Mouse (Mus musculus) right cerebral cortex, postnatal 4 days (tissue): ENCODE data around the gene Cdh22.
A peak's percentile ranks its signal among the peaks of the same experiment; 100 is the strongest.

ENCODE experiments used
- DNase-seq: peaks from one replicate; pipeline ENCODE4 v3.0.0-alpha.2; 2022

Gene Cdh22

GRCm38 (mm10) chr2:165234613-165235291 lies at the start of gene Cdh22:
TSS of gene Cdh22 (minus strand) at chr2:165234853.
- peak; percentile 81 for DNase-seq

GRCm38 (mm10) chr2:165284377-165284776 lies 49.7 kb upstream of the Cdh22 start:
- no peak for DNase-seq

GRCm38 (mm10) chr2:165283644-165284043 lies 49.0 kb upstream of the Cdh22 start:
- DNase-seq: no peak

GRCm38 (mm10) chr2:165281779-165282311 lies 47.2 kb upstream of the Cdh22 start:
- no peak for DNase-seq

GRCm38 (mm10) chr2:165279351-165279750 lies 44.7 kb upstream of the Cdh22 start:
- DNase-seq: no peak

GRCm38 (mm10) chr2:165277188-165277740 lies 42.6 kb upstream of the Cdh22 start:
- no peak for DNase-seq

- peak; percentile 85 for DNase-seq
These were observed 41.2 kb upstream of the Cdh22 start for GRCm38 (mm10) chr2:165275824-165276223.

GRCm38 (mm10) chr2:165275124-165275640 lies 40.5 kb upstream of the Cdh22 start:
- DNase-seq: no peak

GRCm38 (mm10) chr2:165273589-165273988 lies 38.9 kb upstream of the Cdh22 start:
- DNase-seq: no peak

GRCm38 (mm10) chr2:165271326-165271725 lies 36.7 kb upstream of the Cdh22 start:
- DNase-seq: no peak

GRCm38 (mm10) chr2:165270858-165271257 lies 36.2 kb upstream of the Cdh22 start:
- no peak for DNase-seq

GRCm38 (mm10) chr2:165266739-165267138 lies 32.1 kb upstream of the Cdh22 start:
- DNase-seq: no peak

GRCm38 (mm10) chr2:165263861-165264260 lies 29.2 kb upstream of the Cdh22 start:
- no peak for DNase-seq

- no peak for DNase-seq
These were observed 27.8 kb upstream of the Cdh22 start for GRCm38 (mm10) chr2:165262274-165262990.

GRCm38 (mm10) chr2:165259859-165260258 lies 25.2 kb upstream of the Cdh22 start:
- DNase-seq: no peak

GRCm38 (mm10) chr2:165258321-165258720 lies 23.7 kb upstream of the Cdh22 start:
- DNase-seq: no peak

- no peak for DNase-seq
These were observed 22.6 kb upstream of the Cdh22 start for GRCm38 (mm10) chr2:165257151-165257834.

- no peak for DNase-seq
These were observed 21.6 kb upstream of the Cdh22 start for GRCm38 (mm10) chr2:165256213-165256612.

GRCm38 (mm10) chr2:165253867-165254266 lies 19.2 kb upstream of the Cdh22 start:
- DNase-seq: no peak

GRCm38 (mm10) chr2:165253269-165253668 lies 18.6 kb upstream of the Cdh22 start:
- no peak for DNase-seq

- no peak for DNase-seq
These were observed 18.1 kb upstream of the Cdh22 start for GRCm38 (mm10) chr2:165252801-165253200.

GRCm38 (mm10) chr2:165252381-165252780 lies 17.7 kb upstream of the Cdh22 start:
- DNase-seq: no peak

- DNase-seq: no peak
These were observed 16.2 kb upstream of the Cdh22 start for GRCm38 (mm10) chr2:165250903-165251302.
